Mouse (Mus musculus): ENCODE measurements around the gene Ddx31. TPM values are rescaled to one million over a fixed set of nuclear protein-coding genes. Genes with fewer than 3 reads are reported as not detected.

Ddx31 gene
- polyA plus RNA-seq, 1 experiment from 2014 or later, result 17.5 TPM

- no peak for DNase-seq (ENCODE audit: low spot score)
Measured at GRCm38 (mm10) chr2:28860678-28861423, 20.6 kb downstream of the Ddx31 start.

DNA sequence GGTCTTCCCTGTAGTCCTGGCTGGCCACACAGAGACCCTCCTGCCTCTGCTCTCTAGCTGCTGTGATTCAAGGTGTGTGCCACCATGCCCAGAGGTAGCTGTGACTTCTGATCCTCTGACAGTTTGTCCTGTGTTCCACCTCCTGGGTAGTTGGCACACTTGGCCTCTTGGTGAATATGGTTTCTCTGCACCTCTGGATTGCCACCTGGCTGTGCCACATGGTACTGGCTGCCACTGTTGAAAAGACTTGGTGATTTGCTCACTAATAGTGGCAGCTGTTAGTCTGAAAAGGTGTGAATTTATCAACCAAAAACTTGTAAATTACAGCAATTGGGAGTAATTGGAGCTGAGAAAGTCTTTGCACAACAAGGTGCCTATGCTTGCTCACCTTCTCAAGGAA lies 23.7 kb downstream of the Ddx31 start:
- DNase-seq (ENCODE audit: low spot score), result no peak

DNA sequence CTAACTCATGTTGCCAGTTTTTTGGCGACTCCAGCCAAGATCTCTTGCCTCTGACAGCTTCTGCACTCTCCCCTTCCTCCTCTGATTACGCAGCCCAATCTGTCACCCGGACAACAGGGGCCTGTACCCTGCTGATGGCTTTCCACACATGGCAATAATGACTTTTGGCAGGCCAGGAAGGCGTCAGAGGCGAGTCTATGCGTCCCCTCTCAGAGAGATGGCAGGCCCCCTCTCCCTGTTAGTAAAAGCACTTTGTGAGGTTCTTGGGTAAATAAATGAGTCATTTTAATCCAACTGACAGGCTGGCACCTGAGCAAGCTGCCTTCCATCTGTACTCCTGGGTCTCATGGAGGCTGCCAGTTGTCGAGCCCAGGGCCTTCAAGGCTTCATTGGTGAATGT lies 27.3 kb downstream of the Ddx31 start:
- no peak for DNase-seq (ENCODE audit: low spot score)

DNA sequence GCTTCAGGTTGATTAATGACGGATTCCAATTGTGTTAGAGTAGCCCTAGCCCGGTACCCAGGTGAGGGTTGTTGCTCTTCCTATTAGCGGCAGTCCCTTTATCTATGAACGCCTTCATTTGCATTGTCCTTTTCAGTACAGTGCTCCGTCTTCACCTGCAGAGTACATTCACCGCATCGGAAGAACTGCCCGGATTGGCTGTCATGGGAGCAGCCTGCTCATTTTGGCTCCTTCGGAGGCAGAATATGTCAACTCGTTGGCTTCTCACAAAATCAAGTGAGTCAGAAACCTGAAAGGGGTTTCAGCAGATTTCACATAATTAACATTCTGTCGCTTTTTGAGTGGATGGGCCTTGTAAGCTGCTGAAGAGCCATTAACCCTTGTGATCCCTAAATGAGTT lies 35.3 kb downstream of the Ddx31 start:
- DNase-seq (ENCODE audit: low spot score), result no peak

GRCm38 (mm10) chr2:28881275-28881674 lies 41.1 kb downstream of the Ddx31 start:
- DNase-seq (ENCODE audit: low spot score), result no peak

DNA sequence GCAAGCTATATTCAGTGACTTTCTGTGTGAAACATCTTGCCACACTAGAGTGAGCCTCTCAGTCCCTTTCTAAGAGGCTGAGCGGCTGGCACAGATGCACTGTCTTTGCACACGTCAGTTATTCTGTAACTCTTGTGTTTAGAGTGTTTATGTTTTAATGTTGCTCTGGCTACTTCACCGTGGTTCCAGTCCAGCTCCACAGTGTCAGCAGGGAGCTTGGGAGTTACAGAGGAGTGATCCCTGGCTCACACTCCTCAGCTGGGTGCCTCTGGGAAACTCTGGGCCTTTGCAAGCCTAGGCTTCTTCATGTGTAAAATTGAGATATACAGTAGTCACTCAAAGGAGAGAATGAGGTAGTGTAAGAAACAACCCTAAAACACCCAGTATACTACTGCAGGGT lies 41.8 kb downstream of the Ddx31 start:
- DNase-seq (ENCODE audit: low spot score), result no peak

GRCm38 (mm10) chr2:28882826-28883485 lies 42.8 kb downstream of the Ddx31 start:
- DNase-seq (ENCODE audit: low spot score), result no peak

- no peak for DNase-seq (ENCODE audit: low spot score)
Measured at GRCm38 (mm10) chr2:28884914-28885313, 44.7 kb downstream of the Ddx31 start.

DNA sequence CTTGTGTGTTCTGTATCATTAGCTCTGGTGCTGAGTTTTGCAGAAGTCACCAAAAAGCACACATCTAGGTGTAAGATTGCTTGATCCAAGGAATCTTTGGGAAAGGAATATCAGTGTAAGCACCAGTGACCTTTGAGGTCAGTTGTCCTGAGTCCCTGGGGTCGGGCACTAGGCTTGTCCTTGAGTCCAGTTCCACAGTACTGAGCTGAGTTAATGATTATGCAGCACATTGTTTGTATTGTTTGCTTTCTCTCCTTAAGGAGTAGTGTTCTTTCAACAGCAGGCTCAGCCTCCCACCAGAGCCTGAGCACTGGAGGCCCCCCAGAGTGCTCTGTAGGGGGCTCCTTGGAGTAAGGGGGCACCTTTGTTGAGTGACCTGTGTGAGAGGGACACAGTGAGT lies 52.6 kb downstream of the Ddx31 start:
- no peak for DNase-seq (ENCODE audit: low spot score)

DNA sequence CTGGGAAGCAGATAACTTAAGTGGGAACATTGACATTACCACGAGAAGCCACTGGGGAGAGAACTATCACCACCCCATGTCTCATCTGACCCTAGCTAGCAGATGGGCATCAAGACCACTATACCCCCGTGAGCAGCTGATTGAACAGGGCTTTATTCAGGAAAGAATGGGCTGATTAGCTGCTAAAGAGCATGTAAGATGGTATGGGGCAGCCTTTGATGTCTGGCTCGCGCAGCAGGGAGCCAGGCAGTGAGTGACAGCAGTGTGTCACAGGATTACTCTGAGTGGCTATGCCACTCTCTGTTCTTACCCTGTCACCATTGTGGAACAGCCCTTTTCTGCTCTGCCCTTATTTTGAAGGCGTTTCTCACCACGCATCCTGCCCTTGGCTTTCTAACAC lies 53.3 kb downstream of the Ddx31 start:
- no peak for DNase-seq (ENCODE audit: low spot score)

GRCm38 (mm10) chr2:28895876-28896275 lies 55.7 kb downstream of the Ddx31 start:
- no peak for DNase-seq (ENCODE audit: low spot score)

DNA sequence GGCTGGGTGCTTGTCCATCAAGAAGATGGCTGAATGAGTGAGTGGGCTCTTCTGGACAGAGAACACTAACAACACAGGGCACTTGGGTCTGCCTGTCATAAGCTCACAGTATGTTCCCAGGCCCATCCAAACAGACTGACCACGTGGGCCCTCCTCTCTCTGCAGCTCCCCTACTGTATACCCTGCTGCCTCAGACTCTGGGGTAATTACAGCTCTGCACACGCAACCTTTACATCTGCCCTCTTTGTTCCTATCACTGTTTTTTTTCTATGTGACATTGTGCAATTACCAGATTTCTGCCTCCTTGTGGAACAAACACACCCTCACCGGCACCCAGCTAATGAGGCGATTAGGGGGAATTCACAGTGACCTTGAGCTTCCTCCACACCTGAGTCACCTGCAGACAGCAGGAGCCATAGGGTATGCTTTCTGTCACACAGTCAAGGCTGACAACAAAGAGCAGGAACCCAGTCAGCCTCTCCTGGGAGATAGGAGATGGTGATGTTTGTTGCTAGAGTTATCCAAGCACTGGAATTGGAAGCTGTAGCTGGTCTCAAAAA lies 57.2 kb downstream of the Ddx31 start:
- no peak for DNase-seq (ENCODE audit: low spot score)

DNA sequence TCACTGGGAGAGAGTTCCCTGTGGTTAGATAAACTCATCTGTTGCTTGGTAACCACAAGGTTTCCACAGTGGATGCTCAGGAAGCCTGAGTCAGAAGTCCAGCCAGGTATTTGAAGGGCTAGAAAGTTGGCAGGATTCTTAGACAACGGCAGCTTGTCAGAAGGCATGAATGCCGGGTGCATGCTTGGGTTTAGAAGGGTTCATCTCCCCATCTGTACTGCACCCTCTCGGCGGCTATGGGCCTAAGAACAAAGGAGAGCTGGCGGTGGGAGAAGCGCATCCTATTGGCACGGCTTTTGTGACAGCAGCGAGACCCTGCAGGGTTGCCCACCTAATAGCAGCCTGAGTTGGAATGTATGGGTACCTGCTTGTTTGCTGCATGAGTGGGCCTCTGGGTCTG lies 62.1 kb downstream of the Ddx31 start:
- no peak for DNase-seq (ENCODE audit: low spot score)

- DNase-seq (ENCODE audit: low spot score), result no peak
Measured at GRCm38 (mm10) chr2:28903871-28904270, 63.7 kb downstream of the Ddx31 start.

- no peak for DNase-seq (ENCODE audit: low spot score)
Measured at GRCm38 (mm10) chr2:28904786-28905185, 64.6 kb downstream of the Ddx31 start.

- DNase-seq (ENCODE audit: low spot score), result no peak
Measured at GRCm38 (mm10) chr2:28905561-28905960, 65.4 kb downstream of the Ddx31 start.

GRCm38 (mm10) chr2:28907691-28908388 lies 67.6 kb downstream of the Ddx31 start:
- DNase-seq (ENCODE audit: low spot score), result no peak

DNA sequence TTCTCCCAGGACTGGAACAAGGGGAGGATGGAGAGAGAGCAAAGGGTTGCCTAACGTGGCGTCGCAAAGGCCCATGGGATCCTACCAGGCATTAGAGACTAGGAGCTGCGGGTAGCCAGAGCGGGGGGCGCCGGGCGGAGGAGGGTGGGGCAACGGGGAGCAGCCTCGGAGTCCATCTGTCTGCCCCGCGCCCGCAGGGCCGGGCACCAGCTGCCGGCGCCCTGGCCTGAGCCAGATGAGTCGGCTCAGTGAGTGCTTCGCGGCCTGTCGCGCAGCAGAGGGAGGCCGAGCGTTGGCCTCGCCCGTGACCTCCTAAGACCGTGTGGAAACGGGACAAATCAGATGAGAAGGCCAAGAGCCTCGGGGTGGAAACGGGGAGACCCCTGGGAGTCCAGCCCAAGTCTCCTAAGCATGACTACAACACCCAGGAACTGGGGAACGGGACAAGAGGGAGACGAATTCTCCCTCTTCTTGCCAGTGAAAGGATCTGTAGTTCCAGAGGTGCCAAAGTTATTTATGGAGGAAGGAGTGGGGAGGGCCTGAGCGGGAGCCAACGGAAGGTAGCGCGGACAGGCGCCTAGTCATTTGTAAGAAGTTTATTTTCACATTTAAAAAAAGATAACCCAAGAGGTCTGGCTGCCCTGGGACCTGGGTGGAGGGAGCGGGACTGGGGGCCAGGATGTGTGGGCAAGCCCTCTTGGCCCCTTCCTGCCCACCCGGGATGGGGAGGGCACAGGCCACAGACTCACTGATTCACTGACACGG lies 68.4 kb downstream of the Ddx31 start:
- DNase-seq (ENCODE audit: low spot score), result no peak

- no peak for DNase-seq (ENCODE audit: low spot score)
Measured at GRCm38 (mm10) chr2:28909186-28909817, 69.1 kb downstream of the Ddx31 start.

DNA sequence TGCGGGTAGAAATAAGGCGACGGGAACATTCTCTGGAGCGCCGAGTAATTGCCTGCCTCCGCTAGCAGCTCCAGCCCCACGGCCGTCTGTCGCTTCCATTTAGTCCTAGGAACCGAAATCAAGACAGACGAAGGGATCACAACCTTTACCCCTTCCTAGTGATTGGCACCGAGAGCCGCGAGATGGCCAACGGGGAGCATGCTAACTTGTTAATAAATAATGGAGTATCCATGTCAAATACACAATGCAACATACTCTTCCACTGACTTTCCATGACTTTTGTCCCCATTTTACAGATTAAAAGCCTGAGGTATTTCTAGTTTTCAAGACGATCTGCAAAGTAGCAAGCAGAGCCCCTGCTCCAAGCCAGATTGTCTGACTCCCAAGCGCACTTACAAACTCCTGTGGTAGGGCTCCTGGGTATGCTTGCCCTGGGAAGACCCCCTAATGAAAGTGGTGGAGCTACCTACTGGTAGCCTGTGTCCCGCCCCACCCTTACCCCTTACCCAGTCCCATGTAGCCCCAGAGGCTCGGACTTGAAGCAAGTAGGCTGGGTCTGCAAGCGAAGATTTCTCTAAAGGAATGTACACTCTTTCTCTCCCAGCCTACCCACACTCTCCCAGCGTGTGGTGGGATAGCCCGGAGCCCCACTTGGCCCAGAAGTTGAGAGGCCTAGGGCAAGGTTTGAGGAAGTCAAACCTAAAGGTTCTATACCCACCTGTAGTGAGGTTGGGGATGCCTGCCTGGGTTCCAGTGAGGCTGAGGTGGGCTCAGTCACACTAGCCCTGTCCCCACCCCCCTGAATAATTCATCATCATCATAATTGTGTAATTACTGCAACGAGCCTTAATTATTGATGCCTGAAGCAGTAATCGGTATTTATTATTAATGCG lies 69.9 kb downstream of the Ddx31 start:
- no peak for DNase-seq (ENCODE audit: low spot score)
